Mouse (Mus musculus): ENCODE measurements at regions not wholly inside any gene's neighbourhood (a gene's known extent, or its start where the extent isn't known, plus 50 kb on each side); places are given as distances from the start of the nearest gene placed in this dataset.

- DNase-seq: no peak
Measured at GRCm38 (mm10) chr3:149993199-149993598, 1002.8 kb upstream of the Adgrl2 start.

- DNase-seq: no peak
Measured at GRCm38 (mm10) chr3:149987801-149988200, 997.4 kb upstream of the Adgrl2 start.

GRCm38 (mm10) chr3:149956993-149957392 is 966.6 kb upstream of the Adgrl2 start:
- DNase-seq: no peak

- DNase-seq: no peak
Measured at GRCm38 (mm10) chr3:149936197-149936596, 945.8 kb upstream of the Adgrl2 start.

- no peak for DNase-seq
Measured at GRCm38 (mm10) chr3:149934832-149935231, 944.5 kb upstream of the Adgrl2 start.

GRCm38 (mm10) chr3:149928456-149929360 is 938.4 kb upstream of the Adgrl2 start:
- no peak for DNase-seq

GRCm38 (mm10) chr3:149920206-149920605 is 929.9 kb upstream of the Adgrl2 start:
- DNase-seq: no peak

- DNase-seq: no peak
Measured at GRCm38 (mm10) chr3:149918201-149918600, 927.8 kb upstream of the Adgrl2 start.

- DNase-seq: no peak
Measured at GRCm38 (mm10) chr3:149910721-149911120, 920.4 kb upstream of the Adgrl2 start.

- no peak for DNase-seq
Measured at GRCm38 (mm10) chr3:149901783-149902182, 911.4 kb upstream of the Adgrl2 start.

GRCm38 (mm10) chr3:149876553-149876952 is 886.2 kb upstream of the Adgrl2 start:
- DNase-seq: no peak

GRCm38 (mm10) chr3:149865945-149866344 is 875.6 kb upstream of the Adgrl2 start:
- no peak for DNase-seq

GRCm38 (mm10) chr3:149846941-149847539 is 856.7 kb upstream of the Adgrl2 start:
- DNase-seq: no peak

- DNase-seq: no peak
Measured at GRCm38 (mm10) chr3:149845826-149846486, 855.6 kb upstream of the Adgrl2 start.

GRCm38 (mm10) chr3:149845083-149845825 is 854.9 kb upstream of the Adgrl2 start:
- no peak for DNase-seq

GRCm38 (mm10) chr3:149837921-149838320 is 847.6 kb upstream of the Adgrl2 start:
- no peak for DNase-seq

- no peak for DNase-seq
Measured at GRCm38 (mm10) chr3:149836467-149837233, 846.3 kb upstream of the Adgrl2 start.

- DNase-seq: no peak
Measured at GRCm38 (mm10) chr3:149827181-149827580, 836.8 kb upstream of the Adgrl2 start.

GRCm38 (mm10) chr3:149826757-149827156 is 836.4 kb upstream of the Adgrl2 start:
- DNase-seq: no peak

GRCm38 (mm10) chr3:149820670-149821069 is 830.3 kb upstream of the Adgrl2 start:
- no peak for DNase-seq

GRCm38 (mm10) chr3:149819863-149820262 is 829.5 kb upstream of the Adgrl2 start:
- no peak for DNase-seq

GRCm38 (mm10) chr3:149819081-149819480 is 828.7 kb upstream of the Adgrl2 start:
- no peak for DNase-seq
